Mouse (Mus musculus) E14TG2a.4 (cell line): ENCODE results near the gene Fnip1.

Source experiments
- CTCF ChIP-seq: conservative IDR thresholded peaks from 2 replicates; pipeline ENCODE4 v1.5.1; 2014; ENCODE audit warnings: low read length
- NANOG ChIP-seq: IDR thresholded peaks from 2 replicates; pipeline ENCODE4 v1.6.1; 2014; ENCODE audit warnings: borderline replicate concordance, low read length, mixed read lengths
- POU5F1 ChIP-seq: IDR thresholded peaks from 2 replicates; pipeline ENCODE4 v1.6.1; 2014; ENCODE audit warnings: low read length, borderline replicate concordance

- no peak for TF ChIP-seq CTCF
- no peak for TF ChIP-seq POU5F1
- no peak for TF ChIP-seq NANOG
Measured at GRCm38 (mm10) chr11:54438366-54438781, 375 bp downstream of the Fnip1 start.
